In the genomic region with DNA sequence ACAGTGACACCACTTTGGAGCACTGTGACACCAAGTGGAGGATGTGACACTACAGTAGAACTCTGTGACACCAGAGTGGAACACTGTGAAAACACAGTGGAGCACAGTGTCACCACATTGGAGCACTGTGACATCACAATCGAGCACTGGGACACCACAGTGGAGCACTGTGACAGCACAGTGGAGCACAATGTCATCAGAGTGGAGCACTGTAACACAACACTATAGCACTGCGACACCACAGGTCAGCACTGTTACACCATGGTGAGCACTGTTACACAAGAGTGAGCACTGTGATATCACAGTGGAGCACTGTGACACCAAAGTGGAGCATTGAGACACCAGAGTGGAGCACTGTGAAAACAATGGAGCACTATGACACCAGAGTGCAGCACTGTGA, we compare ENCODE assay signal across 9 mouse cellular contexts.
A peak's percentile ranks its signal among the peaks of the same experiment; 100 is the strongest.
DNase-seq lines count a peak whose midpoint lies in the region; ATAC-seq and TF ChIP-seq lines count a peak whose summit lies in the region.
"Had no signal": no experiment of that assay in that cellular context is flagged by ENCODE, and none has a peak within 500 bp of the region (broad histone marks: within the 10 kb centered on the region; RNA-seq: fewer than 3 reads in every experiment).

No protein-coding gene starts in this region.

- TF ChIP-seq POLR2A in bone marrow macrophage, adult 2 months (IDR thresholded peaks at IDR 0.05; ENCODE audit: borderline replicate concordance, low read depth, low read length) = no peak

- 27% methylated on average over 2 of the region's 2 CpGs for WGBS in heart, embryonic 10.5 days
- WGBS in midbrain, embryonic 16.5 days = 38% methylated on average over 2 of the region's 2 CpGs

- 0 out of 2 replicates have a peak, but pooled peaks have one; percentile 10 for TF ChIP-seq CTCF in bone marrow macrophage, adult 2 months (IDR thresholded peaks at IDR 0.05; ENCODE audit: low read depth, low read length)

- no peaks in the 10 kb centered on the region for H3K27me3 ChIP-seq in heart, embryonic 10.5 days (ENCODE audit: insufficient read depth, poor library complexity, severe bottlenecking)
- H3K27me3 ChIP-seq in midbrain, embryonic 16.5 days (ENCODE audit: control insufficient read depth, insufficient read depth, low read depth, low read length) = no peaks in the 10 kb centered on the region
- H3K27me3 ChIP-seq: CH12.LX had no signal

- no peak overlapping the region for H3K4me3 ChIP-seq in bone marrow macrophage, adult 2 months (ENCODE audit: insufficient read depth, low read length)
- H3K4me3 ChIP-seq in heart, embryonic 10.5 days = no peak overlapping the region
- no peak overlapping the region for H3K4me3 ChIP-seq in midbrain, embryonic 16.5 days (ENCODE audit: low read depth, low read length)

- H3K4me2 ChIP-seq in midbrain, embryonic 16.5 days (ENCODE audit: low read length) = no peak overlapping the region

- H3K27ac ChIP-seq in bone marrow macrophage, adult 2 months (ENCODE audit: insufficient read depth, low read depth, low read length) = no peak overlapping the region
- no peak overlapping the region for H3K27ac ChIP-seq in heart, embryonic 10.5 days
- no peak overlapping the region for H3K27ac ChIP-seq in midbrain, embryonic 16.5 days (ENCODE audit: low read length)

- peak; percentile 60 for ATAC-seq in midbrain, embryonic 16.5 days

- H3K4me1 ChIP-seq in bone marrow macrophage, adult 2 months (ENCODE audit: control insufficient read depth, insufficient read depth, low read length) = no peaks in the 10 kb centered on the region
- no peaks in the 10 kb centered on the region for H3K4me1 ChIP-seq in heart, embryonic 10.5 days
- no peaks in the 10 kb centered on the region for H3K4me1 ChIP-seq in midbrain, embryonic 16.5 days (ENCODE audit: control insufficient read depth, insufficient read depth, low read length)

- H3K9ac ChIP-seq in midbrain, embryonic 16.5 days (ENCODE audit: low read depth, low read length) = no peak overlapping the region

- no peaks in the 10 kb centered on the region for H3K36me3 ChIP-seq in heart, embryonic 10.5 days
- H3K36me3 ChIP-seq in midbrain, embryonic 16.5 days (ENCODE audit: control insufficient read depth, insufficient read depth, low read length) = no peaks in the 10 kb centered on the region

- peaks cover 92% of the 10 kb centered on the region for H3K9me3 ChIP-seq in heart, embryonic 10.5 days
- peaks cover 77% of the 10 kb centered on the region for H3K9me3 ChIP-seq in midbrain, embryonic 16.5 days (replicated peaks; ENCODE audit: control insufficient read depth, low read length, poor library complexity, severe bottlenecking)

- DNase-seq in heart, adult 18-20 months = peak; percentile 12 to 19
- no peak for DNase-seq in heart, adult 9 months (ENCODE audit: low spot score in 2 of 2)
- DNase-seq in heart, embryonic 10.5 days (ENCODE audit: low spot score) = peak; percentile 77
- DNase-seq in kidney, postnatal 4 days = peak; percentile 3 to 5
- peak; percentile 23 for DNase-seq in urinary bladder, postnatal 10 days (ENCODE audit: low spot score)
- no peak for DNase-seq in right cerebral cortex, adult 2 months (ENCODE audit: low spot score in 2 of 2)

Comparison
In these comparisons a context has a peak if more than half of its experiments do, and no peak if none do; other contexts are left out.
1. DNase-seq: peak in heart, adult 18-20 months (2 of 2), heart, embryonic 10.5 days (single experiment), kidney, postnatal 4 days (2 of 2) and urinary bladder, postnatal 10 days (single experiment); none in heart, adult 9 months (0 of 2) and right cerebral cortex, adult 2 months (0 of 2).